Mouse (Mus musculus) CD4-positive, CD25-positive, alpha-beta regulatory T cell, adult 2 months (primary cell): ENCODE data around the gene Zfp664.

Experiments used
- DNase-seq: peaks from one replicate; pipeline ENCODE4 v3.0.0-alpha.2; 2012; ENCODE audit warnings: low read depth, low spot score

Zfp664 gene

DNA sequence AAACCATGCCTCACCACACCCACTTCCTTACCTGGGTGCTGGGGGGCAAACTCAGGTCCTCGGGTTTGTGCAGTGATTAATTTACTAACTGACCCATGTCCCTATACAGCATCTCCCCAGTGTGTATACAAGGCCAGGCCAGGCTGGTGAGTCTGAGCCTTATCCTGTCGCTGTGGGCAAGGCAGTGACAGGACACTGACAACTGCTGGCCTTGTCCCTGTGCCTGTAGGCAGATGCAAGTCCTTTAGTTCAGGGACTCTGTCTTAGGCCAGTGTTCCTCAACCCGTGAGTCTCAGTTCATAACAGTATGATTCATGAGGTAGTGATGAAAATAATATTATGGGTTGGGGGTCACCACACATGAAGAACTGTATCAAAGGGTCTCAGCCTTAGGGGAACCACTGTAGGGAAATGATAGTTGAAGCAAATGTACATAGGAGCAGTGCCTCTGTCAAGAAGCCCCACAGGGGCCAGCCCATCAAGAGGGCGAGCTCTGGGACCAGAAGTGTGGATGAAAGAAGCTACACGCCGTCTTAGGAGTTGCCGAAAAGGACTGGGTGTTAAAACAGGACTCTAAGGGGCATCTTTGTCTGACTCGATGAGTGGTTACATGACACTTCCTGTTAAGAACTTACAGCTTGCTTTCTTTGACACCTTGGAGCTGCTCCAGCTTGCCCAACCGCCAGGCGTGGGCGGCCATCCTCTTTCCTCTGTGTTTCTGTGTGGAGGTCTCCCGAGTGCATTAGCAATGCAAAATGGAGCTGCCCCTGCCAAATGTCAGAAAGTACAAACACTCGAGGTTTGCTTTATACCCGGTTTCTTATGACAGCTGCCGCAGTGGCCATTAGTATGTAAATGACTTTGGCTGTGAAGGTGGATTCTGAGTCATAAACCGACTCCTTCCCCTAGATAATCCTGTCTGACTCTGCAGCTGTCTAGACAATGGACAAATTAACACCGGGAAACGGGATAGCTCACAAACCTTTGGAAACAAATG, 60.2 kb downstream of the Zfp664 start:
- DNase-seq, result peak; percentile 59

DNA sequence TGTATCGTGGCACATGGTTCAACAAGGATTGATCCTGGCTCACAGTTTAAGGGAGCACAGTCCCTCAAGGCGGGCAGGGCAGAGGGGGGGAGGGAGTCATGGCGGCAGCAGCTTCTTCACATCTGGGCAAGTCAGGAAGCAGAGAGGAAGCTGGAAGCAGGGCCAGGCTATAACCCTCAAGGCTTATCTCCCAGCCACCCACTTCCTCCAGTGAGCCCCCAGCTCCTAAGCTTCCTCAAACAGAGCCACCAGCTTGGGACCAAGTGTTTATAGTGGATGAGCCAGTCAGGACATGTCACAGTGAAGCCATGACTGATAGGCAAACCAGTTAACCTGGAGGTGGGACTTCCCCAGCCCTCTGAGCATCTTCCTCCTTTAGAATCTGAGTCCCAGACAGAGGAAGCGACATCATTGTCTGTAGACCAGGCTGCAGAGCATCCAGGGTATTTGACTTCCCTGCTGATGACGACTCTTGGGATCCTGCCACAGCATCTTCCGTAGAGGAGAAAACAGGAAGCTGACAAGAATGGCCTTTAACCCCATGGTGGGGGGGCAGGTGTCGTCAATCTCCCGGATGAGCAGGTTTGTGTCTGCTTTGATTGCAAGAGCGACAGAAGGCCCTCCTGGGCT, 67.0 kb downstream of the Zfp664 start:
- peak; percentile 31 for DNase-seq

DNA sequence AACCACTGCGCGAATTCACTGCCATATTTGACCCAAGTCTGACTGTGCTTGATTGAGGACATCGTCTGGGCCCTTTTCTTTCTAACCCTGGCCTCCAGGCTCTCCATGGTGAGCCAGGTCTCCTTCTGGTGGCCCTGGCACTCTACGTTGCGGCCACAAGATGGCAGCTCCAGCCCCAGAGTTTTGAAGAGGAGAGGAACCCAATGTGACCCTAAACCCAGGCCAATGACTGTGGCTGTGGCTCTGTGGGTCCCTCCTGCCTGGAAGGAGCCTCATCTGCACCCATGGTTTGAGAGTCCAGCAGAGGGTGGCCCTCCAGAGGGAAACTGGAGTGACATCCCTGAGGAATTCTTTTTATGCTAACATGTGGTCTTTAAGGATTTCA, 67.6 kb downstream of the Zfp664 start:
- DNase-seq, result peak; percentile 73

DNA sequence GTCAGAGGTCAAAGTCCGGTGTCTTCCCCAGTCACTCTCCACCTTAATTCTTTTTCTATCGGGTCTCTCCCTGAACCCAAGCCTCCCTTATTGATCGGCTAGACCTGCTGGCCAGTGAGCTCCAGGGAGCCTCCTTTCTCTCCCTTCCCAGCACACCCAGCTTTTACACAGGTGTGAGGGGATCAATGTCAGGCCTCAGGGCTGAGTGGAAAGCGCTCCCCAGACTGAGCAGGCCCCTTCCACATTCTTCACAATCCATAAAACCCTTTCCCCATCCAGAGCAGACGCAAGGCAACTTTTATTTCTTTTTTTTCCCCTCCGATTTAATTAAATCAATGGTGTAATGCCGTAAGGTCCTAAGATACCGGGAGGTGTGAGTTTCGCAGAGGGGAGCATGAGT, 68.1 kb downstream of the Zfp664 start:
- no peak for DNase-seq

DNA sequence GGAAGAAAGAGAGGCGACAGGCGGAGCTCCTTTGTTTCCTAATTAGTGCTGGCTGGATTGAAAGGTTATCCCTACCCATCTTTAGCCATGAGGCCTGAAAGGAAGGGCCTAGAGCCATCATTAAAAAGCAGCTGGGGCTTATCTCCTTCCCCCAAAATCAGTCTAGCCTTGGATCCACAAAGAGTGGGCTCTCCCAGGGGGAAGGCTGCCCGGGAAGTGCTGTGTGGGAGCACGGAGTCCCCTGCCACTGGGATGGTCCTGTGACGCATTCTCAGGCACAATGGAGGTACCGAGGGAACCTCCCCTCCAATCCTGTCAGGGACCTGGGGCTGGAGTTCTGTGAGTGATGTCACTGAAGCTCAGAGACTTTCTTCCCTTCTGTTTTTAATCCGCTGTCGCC, 68.6 kb downstream of the Zfp664 start:
- DNase-seq, result no peak

DNA sequence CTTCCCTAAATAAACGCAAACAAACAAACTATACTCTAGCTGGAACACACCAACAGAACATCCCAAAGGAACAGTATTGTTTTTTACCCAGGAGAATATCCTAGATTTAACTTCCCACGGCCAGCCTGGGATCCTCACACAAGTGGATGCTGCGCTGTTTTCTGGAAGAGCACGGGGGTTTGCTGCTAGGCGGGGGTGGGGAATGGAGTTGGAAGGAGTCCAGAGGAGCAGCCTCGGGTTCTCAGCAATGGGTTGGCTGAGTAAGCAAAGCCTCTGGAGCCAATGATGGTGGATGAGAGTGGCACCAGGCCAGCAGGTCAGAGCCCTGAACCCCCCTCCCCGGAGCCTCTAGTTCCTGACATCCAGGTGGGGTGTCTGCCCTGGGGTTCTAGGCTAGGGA, 72.1 kb downstream of the Zfp664 start:
- DNase-seq, result no peak

DNA sequence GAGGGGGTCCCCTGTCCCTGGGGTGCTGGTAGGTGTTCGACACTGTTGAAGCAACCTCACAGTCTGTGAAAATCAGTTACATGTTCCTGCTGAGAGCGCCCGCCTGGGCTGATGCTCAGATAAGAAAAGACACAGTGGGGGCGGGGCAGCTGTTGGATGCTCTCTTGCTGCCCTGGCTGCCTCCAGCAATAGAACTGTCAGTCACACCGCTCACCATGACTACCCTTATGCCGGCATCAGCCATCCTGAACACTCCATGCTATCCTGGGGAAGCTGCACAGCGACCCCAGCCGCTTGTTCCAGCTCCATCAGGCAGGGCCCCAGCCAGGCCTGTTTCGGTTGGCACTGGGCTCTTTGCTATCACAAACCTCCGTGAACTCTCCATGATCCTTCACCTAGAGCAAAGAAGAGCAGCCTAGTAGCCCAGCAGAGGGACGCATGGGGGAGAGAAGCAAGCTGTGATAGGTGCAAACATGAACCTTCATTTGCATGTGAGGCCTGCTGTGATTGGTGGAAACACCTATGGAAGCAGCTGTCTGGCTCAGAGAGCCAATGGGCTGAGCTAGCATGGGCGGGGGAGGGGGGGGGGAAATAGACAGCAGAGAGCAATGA, 80.8 kb downstream of the Zfp664 start:
- peak; percentile 52 for DNase-seq

DNA sequence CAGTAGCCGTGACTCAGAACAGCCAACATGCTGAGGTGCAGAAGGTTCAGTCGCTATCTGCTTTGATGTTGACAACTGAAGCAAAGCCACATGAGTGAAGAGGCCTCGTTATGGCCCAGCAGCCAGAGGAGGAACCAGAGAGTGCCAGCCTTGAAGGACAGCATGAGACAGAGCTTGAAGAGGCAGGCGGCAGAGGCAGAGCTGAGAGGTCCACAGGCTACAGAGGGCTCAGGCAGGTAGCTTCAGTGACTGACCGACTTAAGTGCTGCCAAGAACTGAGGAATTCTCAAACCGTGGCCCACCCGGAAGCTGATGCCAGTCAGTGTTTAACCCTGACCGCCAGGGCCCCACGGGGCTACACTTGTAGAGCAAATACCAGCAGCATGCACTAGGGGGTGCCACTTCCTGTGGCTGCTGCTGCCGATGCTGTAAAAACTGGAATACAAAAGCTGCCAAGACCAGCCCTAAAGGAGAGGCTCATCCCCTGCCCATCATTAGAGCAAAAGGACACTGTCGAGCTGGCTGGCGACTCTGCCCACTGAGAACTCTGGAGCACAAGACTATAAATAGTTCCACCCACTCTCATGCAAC, 81.4 kb downstream of the Zfp664 start:
- peak; percentile 86 for DNase-seq

DNA sequence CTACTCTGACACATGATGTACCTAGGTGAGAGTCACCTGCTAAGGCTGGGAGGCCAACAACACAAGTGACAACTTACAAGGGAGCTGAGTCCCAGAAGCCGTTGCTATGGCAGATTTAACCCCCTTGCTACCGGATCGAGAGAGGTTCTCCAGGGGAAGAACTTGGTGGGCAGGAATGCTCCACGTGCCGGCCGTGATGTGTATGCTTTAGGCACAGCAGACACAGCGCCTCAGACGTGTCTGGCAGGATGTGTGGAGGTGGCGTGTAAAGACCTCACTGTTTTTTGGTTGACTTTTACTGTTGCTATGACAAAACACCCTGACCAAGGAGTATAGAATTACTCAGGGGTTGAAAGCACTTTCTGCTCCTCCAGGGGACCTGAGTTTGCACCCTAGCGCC, 81.9 kb downstream of the Zfp664 start:
- DNase-seq, result peak; percentile 83

DNA sequence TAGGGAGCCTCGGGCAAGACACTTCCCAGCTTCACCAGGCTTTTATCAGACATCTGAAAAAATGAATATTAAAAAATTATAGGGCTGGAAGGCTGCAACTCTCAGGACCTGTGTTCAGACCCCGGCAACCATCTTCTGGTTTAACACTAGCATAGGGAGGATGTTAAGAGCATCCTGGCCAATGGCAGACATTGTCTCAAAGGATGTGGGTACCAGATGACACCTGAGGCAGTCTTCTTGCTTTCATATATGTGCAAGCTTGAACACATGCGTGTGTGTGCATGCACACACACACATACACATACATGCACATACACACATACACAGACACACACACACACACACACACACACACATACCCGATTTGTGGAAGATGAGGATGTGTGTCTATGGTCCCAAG, 82.6 kb downstream of the Zfp664 start:
- peak; percentile 60 for DNase-seq

DNA sequence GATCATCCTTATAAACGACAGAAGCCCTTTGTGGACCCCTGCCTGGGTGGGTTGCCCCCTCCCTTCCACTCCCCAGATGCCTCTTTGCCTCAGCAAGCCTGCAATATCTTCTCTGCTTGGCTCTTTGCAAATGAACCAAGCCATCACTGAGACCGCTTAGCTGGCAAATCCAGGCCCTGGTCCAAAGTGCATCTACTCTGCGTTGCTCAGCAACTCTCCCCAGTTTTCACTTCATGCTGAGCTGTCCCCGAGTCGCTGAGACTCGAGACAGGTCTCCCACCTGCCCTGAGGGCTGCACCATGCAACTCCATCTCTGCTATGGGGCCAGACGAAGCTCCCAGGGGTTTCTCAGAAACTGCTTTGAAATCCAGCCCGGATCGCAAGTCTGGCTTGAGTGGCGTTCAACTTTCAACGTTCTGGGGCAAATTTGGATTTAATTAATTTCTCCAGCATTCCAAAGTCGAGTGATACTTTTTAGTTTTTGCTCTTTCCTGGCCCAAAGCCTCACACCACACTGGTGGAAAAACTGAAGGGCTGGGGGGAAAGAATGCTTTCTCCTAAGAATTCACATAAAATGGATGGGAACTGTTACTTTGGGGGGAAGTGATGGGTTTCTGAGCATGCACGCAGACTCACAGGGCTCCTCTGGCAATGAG, 88.3 kb downstream of the Zfp664 start:
- DNase-seq, result no peak

DNA sequence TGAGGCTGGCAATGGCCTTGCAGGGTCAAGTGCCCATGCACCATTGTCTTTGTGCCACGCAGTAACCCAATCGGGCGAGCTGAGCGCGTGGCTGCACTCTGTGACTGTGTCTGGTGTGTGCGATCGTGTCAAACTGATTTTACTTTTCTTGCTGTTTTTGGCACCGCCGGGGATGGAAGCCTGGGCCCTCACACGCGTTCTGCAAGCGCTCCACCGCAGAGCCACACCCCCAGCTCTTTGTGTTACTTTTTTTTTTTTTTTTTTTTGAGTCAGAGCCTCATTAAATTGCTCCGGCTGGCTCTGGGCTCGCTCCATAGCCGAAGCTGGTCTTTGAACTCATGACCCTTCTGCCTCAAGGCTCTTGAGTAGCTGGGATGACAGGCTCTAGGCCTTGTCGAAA, 88.8 kb downstream of the Zfp664 start:
- peak; percentile 28 for DNase-seq
